Mouse (Mus musculus): ENCODE results near the gene Zfp352. TPM values are rescaled to one million over a fixed set of nuclear protein-coding genes. Genes with fewer than 3 reads are reported as not detected.

Gene Zfp352
- not detected for total RNA-seq (2023)

DNA sequence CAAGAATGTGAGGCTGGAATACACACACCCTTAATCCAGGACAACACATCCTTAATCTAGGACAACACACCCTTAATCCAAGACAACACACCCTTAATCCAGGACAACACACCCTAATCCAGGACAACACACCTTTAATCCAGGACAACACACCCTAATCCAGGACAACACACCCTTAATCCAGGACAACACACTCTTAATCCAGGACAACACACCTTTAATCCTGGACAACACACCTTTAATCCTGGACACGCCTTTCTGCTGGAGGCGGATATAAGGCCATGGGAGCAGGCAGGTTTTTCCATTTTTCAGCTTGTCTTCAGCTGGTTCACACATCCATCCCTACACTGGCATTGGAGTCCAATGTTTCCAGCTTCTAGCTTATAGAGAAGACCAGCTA lies at the start of gene Zfp352:
Gene Zfp352 (plus strand): TSS at position 301 of the 400 bp plus-strand sequence.

Data from neutrophil, adult 83 days (primary cell).